Mouse (Mus musculus) heart, adult 9 months (tissue): ENCODE results near the gene Nme1.
A peak's percentile ranks its signal among the peaks of the same experiment; 100 is the strongest.
"Not testable (repeated sequence)": the region's sequence is repeated elsewhere in the genome, so short reads cannot be mapped to it uniquely, and the experiment has no call there.

ENCODE experiments used
- DNase-seq, 2 experiments: peaks; one replicate each; pipeline ENCODE4 v3.0.0; 2022; ENCODE audit warnings: low spot score in 2 of 2

The Nme1 gene

DNA sequence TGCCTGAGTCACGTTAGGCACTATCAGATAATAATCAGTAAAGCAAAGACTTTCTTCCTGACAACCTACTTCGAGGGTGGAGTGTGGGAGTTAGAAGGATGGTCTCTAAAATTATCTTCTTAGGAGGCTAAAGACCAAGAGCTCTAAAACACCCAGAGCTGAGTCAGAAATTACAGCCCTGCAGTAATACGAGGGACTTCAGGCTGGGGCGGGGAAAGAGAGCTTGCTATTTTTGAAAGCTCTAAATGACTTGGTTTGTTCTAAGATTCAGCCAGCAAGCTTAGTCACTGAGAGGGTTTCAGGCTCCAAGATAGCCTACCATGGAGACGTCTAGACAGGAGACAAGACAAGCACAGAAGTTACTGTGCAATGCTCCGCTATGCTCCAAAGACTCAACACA is 2.9 kb downstream of the Nme1 start:
- DNase-seq, result no peak

DNA sequence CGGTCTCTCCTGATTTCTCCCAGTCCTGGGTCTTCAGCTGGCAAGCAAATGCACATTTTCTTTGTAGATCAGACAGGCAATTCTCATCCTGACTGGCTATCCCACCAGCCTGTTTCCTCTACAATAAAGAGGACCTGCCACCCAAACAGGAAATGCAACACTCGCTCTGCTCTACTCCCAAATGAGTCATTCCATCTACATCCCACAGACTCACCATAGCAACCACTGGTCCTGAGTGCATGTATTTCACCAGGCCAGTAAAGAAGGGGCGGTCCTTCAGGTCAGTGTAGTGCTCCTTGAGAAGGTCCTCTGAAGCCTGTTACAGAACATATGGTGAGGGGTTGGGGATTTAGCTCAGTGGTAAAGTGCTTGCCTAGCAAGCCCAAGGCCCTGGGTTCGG is 5.3 kb downstream of the Nme1 start:
- DNase-seq, result no peak

- DNase-seq, result no peak
Measured at GRCm38 (mm10) chr11:93961482-93961881, 6.8 kb downstream of the Nme1 start.

DNA sequence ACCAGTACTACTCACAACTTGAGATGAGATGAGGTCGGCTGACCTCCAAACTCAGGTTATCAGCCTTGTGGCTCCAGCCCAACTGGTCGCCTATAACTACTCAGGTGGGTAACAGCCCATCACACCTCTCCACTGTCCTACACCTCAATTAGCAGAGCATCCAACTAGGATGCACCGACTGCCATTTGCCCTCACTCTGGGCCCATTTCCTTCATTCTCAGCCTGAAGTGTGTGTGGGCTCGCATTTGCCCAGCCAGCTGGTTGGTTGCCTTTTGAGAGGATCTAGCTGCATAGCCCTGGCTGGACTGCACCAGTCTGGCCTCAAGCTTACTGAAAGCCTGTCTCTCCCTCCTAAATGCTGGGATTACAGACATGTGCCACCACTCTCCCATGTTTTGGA is 10.6 kb downstream of the Nme1 start:
- no peak for DNase-seq

DNA sequence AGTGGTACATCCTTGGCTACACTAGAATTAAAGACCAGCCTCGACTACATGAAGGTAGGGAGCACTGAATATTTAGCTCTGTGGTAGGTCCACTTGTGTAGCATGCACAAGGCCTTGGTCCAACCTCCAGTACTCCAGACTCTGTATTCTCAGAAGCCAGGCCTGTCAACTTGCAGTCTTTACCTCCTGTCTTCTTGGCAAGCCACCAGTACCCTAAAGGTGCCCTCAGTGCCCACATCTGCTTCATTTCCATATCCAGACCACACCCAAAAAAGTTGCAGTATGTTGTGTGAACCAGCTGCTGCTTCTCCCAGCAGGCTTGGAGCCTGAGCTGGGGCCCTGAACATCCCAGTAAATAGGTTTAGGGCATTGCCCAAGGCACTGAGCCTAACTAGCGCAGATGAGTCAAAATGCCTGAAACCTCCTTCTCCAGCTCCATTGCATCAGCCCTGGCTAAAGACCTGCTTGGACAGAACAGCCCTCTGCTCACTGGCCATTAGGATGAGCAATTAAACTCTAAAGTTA is 11.2 kb downstream of the Nme1 start:
- no peak for DNase-seq

DNA sequence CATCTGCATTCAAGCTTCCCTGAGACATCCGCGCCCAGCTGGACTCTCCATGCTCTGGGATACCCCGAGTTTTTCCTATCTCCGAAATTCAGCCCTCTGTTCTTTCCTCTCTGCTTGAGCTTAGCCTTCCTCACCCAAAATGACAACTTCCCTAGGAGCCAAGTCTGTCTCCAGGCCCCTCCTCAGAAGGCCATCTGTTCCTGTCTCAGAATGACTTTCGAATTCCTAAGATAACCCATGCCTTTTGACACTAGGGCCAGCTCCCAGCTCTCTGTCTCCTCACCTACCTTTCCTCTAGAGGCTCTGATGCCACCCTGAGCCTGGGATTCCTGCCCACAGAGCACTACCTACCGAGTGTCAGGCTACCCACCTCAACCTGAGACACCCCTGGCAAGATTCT is 12.2 kb downstream of the Nme1 start, which contains the start of gene Nme2:
TSS of gene Nme2 (minus strand) at position 101 of the 400 bp plus-strand sequence.
- DNase-seq, result no peak

DNA sequence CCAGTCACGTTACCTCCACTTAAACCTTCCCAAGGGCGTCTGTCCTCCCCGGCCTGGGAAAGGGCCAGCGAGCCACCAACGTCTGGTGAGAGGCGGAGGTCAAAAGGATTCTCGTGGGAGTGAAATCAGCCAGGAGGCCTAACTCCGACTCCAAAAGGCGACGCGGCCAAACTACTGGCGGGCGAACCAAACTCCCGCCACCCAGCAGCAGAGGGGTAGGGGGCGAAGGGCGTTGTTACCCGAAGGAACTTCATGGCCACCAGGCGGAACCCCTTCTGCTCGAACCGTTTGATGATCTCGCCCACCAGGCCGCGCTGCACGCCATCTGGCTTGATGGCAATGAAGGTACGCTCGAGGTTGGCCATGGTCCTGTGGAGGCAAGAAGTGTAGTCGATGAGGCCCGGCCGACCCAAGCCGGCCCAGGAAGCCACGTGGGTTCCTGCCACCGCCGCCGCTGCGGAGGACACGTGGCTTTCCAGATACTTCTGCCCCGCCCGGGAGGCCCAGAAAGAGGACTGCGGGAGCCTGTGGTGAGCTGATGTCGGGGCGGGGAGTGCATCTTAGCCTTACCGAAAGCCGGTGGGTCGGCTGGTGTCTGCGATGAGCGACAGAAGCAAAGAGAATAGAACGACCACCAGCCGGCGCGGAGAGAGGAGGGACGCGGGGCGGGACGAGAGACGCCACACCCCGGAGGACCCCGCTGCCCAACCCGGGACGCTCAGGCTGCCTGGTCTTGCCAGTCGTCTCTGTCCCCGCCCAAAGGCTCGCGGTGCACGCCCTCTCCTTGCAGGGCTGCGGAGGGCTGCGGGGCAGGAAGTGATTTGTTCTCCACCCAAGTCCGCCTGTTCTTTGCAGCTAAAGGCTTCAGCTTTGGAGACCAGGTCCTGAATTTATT is 12.8 kb downstream of the Nme1 start:
- DNase-seq, result peak; percentile 94

GRCm38 (mm10) chr11:93954738-93955255 is 13.5 kb downstream of the Nme1 start:
- DNase-seq, result no peak

- no peak for DNase-seq
Measured at GRCm38 (mm10) chr11:93952376-93952775, 15.9 kb downstream of the Nme1 start.

DNA sequence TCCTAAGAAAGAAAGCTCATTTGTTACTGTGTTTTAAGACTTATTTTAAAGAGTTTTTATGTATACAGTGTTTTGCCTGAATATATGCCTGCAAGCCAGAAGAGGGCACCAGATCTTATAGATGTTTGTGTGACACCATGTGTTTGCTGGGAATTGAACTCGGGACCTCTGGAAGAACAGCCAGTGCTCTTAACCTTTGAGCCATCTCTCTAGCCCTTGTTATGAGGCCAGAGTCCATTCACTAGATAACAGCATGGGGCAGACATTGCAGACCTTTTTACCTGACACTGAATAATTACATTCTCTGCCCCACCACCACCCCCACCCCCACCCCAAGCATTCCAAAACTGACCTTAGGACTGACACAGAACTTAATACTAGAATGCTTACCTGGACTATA is 18.3 kb downstream of the Nme1 start:
- DNase-seq, result no peak

GRCm38 (mm10) chr11:93948887-93949567 is 19.3 kb downstream of the Nme1 start:
- DNase-seq, result no peak

DNA sequence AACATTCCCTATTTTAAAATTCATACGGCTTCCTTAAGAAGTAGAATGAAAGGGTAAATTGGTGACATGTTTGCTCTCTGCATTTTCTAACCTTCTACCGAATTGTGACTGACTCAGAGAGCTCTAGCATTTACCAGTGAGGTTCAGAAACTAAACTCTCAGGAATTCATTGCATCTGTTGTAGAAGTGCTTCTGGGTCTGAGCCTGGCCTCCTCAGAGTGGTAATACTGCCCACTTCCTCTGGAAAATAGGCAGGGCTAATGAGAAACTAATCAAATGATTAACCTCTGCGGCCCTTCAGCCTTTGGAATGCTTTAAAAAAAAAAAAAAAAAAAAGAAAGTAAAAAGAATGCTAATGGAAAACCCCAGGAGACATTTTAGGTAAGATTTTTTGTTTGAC is 23.3 kb downstream of the Nme1 start:
- DNase-seq, result no peak

GRCm38 (mm10) chr11:93940906-93941305 is 27.4 kb downstream of the Nme1 start:
- no peak for DNase-seq

- no peak for DNase-seq
Measured at GRCm38 (mm10) chr11:93929106-93929505, 39.2 kb downstream of the Nme1 start.

DNA sequence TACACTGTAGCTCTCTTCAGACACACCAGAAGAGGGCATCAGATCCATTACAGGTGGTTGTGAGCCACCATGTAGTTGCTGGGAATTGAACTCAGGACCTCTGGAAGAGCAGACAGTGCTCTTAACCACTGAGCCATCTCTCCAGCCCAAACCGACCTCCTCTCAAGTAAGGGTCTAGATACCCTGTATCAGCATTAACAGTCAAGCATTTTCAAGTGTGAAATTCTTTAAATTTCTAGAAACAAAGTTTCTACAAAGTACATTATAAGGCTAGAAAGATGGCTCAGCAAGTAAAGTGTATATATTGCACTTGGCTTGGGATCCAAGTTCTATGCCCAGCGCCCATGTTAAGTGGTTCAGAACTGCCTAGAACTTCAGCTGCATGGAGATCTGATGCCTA is 53.3 kb downstream of the Nme1 start:
- DNase-seq, result not testable (repeated sequence)

GRCm38 (mm10) chr11:93911603-93912002 is 56.7 kb downstream of the Nme1 start:
- DNase-seq, result no peak

- no peak for DNase-seq
Measured at GRCm38 (mm10) chr11:93908829-93909228, 59.5 kb downstream of the Nme1 start.

GRCm38 (mm10) chr11:93907839-93908238 is 60.5 kb downstream of the Nme1 start:
- DNase-seq, result no peak
